Mouse (Mus musculus) central nervous system, embryonic 14 days (tissue): ENCODE results near the gene Acot6. TPM values are rescaled to one million over a fixed set of nuclear protein-coding genes. Genes with fewer than 3 reads are reported as not detected.

Source experiments
- polyA plus RNA-seq: library from polyadenylated mRNA; depleted of rRNA; stranded (reverse); fragments of >200 nt; gene quantifications from 2 replicates; pipeline ENCODE4 v1.2.3, GENCODE M21; 2012; rRNA removed

Acot6 gene
- polyA plus RNA-seq = 2.8 and 3.1 TPM in 2 replicates

GRCm38 (mm10) chr12:84100604-84101492 lies at the start of gene Acot6:
Gene Acot6, plus strand, starts transcription at chr12:84100654.

GRCm38 (mm10) chr12:84051937-84052474 lies 48.4 kb upstream of the Acot6 start, which contains the start of gene Acot3:
Gene Acot3, plus strand, starts transcription at chr12:84052144.

GRCm38 (mm10) chr12:84068986-84069385 lies 31.5 kb upstream of the Acot6 start, which contains the start of gene Acot5:
Gene Acot5, plus strand, starts transcription at chr12:84069325.

GRCm38 (mm10) chr12:84114153-84114994 lies 13.9 kb downstream of the Acot6 start, which contains the start of gene Dnal1:
Gene Dnal1, plus strand, starts transcription at chr12:84114366.

GRCm38 (mm10) chr12:84147954-84148621 lies 47.6 kb downstream of the Acot6 start, which contains the start of gene Pnma1:
Gene Pnma1, minus strand, starts transcription at chr12:84148489.

Other genes with a start within 250 kb of the Acot6 start
- 36.3 and 36.4 TPM in 2 replicates for gene Numb, start 178.7 kb upstream of the Acot6 start, polyA plus RNA-seq
- gene Riox1, start 150.0 kb upstream of the Acot6 start, polyA plus RNA-seq = 14.3 and 15.7 TPM in 2 replicates
- gene Heatr4, start 115.8 kb upstream of the Acot6 start, polyA plus RNA-seq = 0.03 TPM in 1 of 2 replicates, not detected in the other
- 2.9 and 4.7 TPM in 2 replicates for gene Acot2, start 112.8 kb upstream of the Acot6 start, polyA plus RNA-seq
- 51.0 and 51.4 TPM in 2 replicates for gene Acot1, start 91.2 kb upstream of the Acot6 start, polyA plus RNA-seq
- gene Acot4, start 62.3 kb upstream of the Acot6 start, polyA plus RNA-seq = 0.12 and 0.44 TPM in 2 replicates
- not detected in 2 replicates for gene Gm49366, start 61.7 kb upstream of the Acot6 start, polyA plus RNA-seq
- gene Acot3, start 48.5 kb upstream of the Acot6 start, polyA plus RNA-seq = 0.20 and 0.36 TPM in 2 replicates
- 0.04 and 0.08 TPM in 2 replicates for gene Acot5, start 31.3 kb upstream of the Acot6 start, polyA plus RNA-seq
- gene Dnal1, start 13.7 kb downstream of the Acot6 start, polyA plus RNA-seq = 15.9 and 16.2 TPM in 2 replicates
- gene Pnma1, start 47.8 kb downstream of the Acot6 start, polyA plus RNA-seq = 2.3 and 3.3 TPM in 2 replicates
- 7.4 and 8.5 TPM in 2 replicates for gene Elmsan1, start 118.2 kb downstream of the Acot6 start, polyA plus RNA-seq
- gene Ptgr2, start 184.6 kb downstream of the Acot6 start, polyA plus RNA-seq = 10.5 and 12.4 TPM in 2 replicates
- 72.1 and 74.2 TPM in 2 replicates for gene Zfp410, start 216.2 kb downstream of the Acot6 start, polyA plus RNA-seq